Mouse (Mus musculus): ENCODE results near the gene Agbl2.

DNA sequence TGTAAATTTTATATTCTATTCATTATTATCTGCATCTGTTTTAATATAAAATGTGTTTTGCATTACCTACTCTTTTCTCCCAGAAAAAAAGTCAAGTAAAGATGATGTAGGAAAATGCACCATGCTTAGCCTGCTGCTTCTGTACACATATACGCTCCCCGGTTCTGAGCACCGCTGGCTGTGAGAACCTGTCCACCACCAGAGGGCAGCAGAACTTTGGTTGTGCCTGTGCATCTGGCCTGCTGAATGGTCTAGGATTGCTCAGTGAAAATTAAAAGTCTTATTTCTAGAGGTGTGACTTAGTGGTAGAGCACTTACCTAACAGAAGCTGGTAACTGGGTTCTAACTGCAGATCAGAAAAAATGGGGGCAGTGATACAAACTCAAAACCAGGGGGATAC, 84.0 kb downstream of the Agbl2 start:
- peak; percentile 85 for TF ChIP-seq CTCF (IDR thresholded peaks at IDR 0.05; ENCODE audit: insufficient read depth, low read depth, low read length)
- no peak for TF ChIP-seq POLR2A (IDR thresholded peaks at IDR 0.05; ENCODE audit: insufficient read depth, low read depth, low read length)

Measured in olfactory bulb, adult 2 months (tissue).